Mouse (Mus musculus) gastrocnemius, postnatal 14 days (tissue): ENCODE results near the gene 5830411N06Rik. TPM values are rescaled to one million over a fixed set of nuclear protein-coding genes. Genes with fewer than 3 reads are reported as not detected.

Source experiments
- DNase-seq: peaks from one replicate; pipeline ENCODE4 v3.0.0; 2021; ENCODE audit warnings: mixed read lengths
- intact Hi-C: fragments of 180-260 bp; cut with DNase I; formaldehyde crosslinking; loops from one replicate; pipeline ENCODE4 v1.15.1; 2025; ENCODE audit warnings: low total_unique reads
- total RNA-seq, 2 experiments: library from RNA; stranded (reverse); gene quantifications; 2 replicates each; pipeline ENCODE4 v1.2.3; 2021

The 5830411N06Rik gene
- total RNA-seq, 2 experiments from 2014 or later: not detected

GRCm38 (mm10) chr7:140329766-140330304 is 82.8 kb downstream of the 5830411N06Rik start:
- DNase-seq: no peak
- intact Hi-C loops: no loop called here

GRCm38 (mm10) chr7:140333717-140334116 is 86.6 kb downstream of the 5830411N06Rik start, which contains the start of gene Olfr527:
Olfr527 (plus strand) TSS chr7:140334017.
- intact Hi-C loops: no loop called here
- no peak for DNase-seq

Other genes starting within 250 kb of the 5830411N06Rik start
- 1 to 10 TPM; 6.9 to 7.4 TPM for gene Zfp511, start 210.9 kb upstream of the 5830411N06Rik start, total RNA-seq
- gene Tubgcp2, start 210.6 kb upstream of the 5830411N06Rik start, total RNA-seq: 10 to 100 TPM; 16.3 to 18.1 TPM
- not detected for gene Msx3, start 198.2 kb upstream of the 5830411N06Rik start, total RNA-seq
- under 1 TPM; 0.31 to 0.53 TPM for gene Caly, start 164.7 kb upstream of the 5830411N06Rik start, total RNA-seq
- gene Prap1, start 153.9 kb upstream of the 5830411N06Rik start, total RNA-seq: not detected
- gene Fuom, start 144.8 kb upstream of the 5830411N06Rik start, total RNA-seq: 10 to 100 TPM; 33.6 to 43.7 TPM
- gene Paox, start 131.5 kb upstream of the 5830411N06Rik start, total RNA-seq: 1 to 10 TPM; 3.7 to 4.7 TPM
- gene Echs1, start 130.8 kb upstream of the 5830411N06Rik start, total RNA-seq: 100 to 1,000 TPM in 1 of 2 experiments, 10 to 100 TPM in 1; 91.8 to 114 TPM
- gene Mtg1, start 109.7 kb upstream of the 5830411N06Rik start, total RNA-seq: 10 to 100 TPM; 22.9 to 23.6 TPM
- gene Sprn, start 92.4 kb upstream of the 5830411N06Rik start, total RNA-seq: under 1 TPM; 0.23 to 0.47 TPM
- not detected for gene Olfr522, start 82.5 kb upstream of the 5830411N06Rik start, total RNA-seq
- not detected for gene Olfr523, start 74.1 kb upstream of the 5830411N06Rik start, total RNA-seq
- gene Olfr524, start 41.3 kb upstream of the 5830411N06Rik start, total RNA-seq: not detected
- gene Cd163l1, start 29.0 kb upstream of the 5830411N06Rik start, total RNA-seq: not detected
- not detected for gene Olfr525, start 73.6 kb downstream of the 5830411N06Rik start, total RNA-seq
- gene Olfr527, start 86.7 kb downstream of the 5830411N06Rik start, total RNA-seq: not detected
- gene Olfr60, start 114.4 kb downstream of the 5830411N06Rik start, total RNA-seq: not detected
- not detected for gene Olfr530, start 129.0 kb downstream of the 5830411N06Rik start, total RNA-seq
- gene Olfr531, start 155.6 kb downstream of the 5830411N06Rik start, total RNA-seq: not detected
- not detected for gene Olfr532, start 174.4 kb downstream of the 5830411N06Rik start, total RNA-seq
- not detected for gene Olfr533, start 216.1 kb downstream of the 5830411N06Rik start, total RNA-seq
- gene Olfr535, start 236.9 kb downstream of the 5830411N06Rik start, total RNA-seq: not detected